Mouse (Mus musculus): ENCODE measurements around the gene Mdc1.
A peak's percentile ranks its signal among the peaks of the same experiment; 100 is the strongest.

Gene Mdc1

GRCm38 (mm10) chr17:35841076-35841950, at the start of gene Mdc1:
Gene Mdc1, plus strand, starts transcription at chr17:35841515.
- DNase-seq (ENCODE audit: low spot score in 2 of 2): peak; percentile 98 to 99

DNA sequence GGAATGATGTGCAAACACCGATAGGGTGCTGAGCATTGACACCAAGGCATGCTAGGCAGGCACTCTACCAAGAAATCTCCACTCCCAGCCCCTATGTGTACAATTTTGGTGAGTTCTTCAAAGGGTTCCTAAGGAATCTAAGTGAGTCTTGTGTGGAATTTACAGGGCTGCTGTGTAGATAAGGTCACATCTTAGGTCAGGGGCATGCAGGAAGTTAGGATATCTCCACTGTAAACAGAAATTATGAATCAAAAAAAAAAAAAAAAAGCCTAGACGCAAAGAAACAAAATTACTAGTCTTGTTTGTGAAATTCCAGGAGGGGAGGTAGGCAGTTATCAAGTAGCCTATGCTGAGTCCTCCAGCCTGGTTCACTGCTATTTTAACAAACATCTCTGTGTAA, 48.5 kb upstream of the Mdc1 start:
- no peak for DNase-seq (ENCODE audit: low spot score in 2 of 2)

GRCm38 (mm10) chr17:35795099-35795498, 46.2 kb upstream of the Mdc1 start:
- DNase-seq (ENCODE audit: low spot score in 2 of 2): no peak

GRCm38 (mm10) chr17:35795656-35796055, 45.7 kb upstream of the Mdc1 start:
- DNase-seq (ENCODE audit: low spot score in 2 of 2): no peak

GRCm38 (mm10) chr17:35796835-35797234, 44.5 kb upstream of the Mdc1 start:
- DNase-seq (ENCODE audit: low spot score in 2 of 2): no peak

- no peak for DNase-seq (ENCODE audit: low spot score in 2 of 2)
Observed at GRCm38 (mm10) chr17:35800905-35801304, 40.4 kb upstream of the Mdc1 start.

DNA sequence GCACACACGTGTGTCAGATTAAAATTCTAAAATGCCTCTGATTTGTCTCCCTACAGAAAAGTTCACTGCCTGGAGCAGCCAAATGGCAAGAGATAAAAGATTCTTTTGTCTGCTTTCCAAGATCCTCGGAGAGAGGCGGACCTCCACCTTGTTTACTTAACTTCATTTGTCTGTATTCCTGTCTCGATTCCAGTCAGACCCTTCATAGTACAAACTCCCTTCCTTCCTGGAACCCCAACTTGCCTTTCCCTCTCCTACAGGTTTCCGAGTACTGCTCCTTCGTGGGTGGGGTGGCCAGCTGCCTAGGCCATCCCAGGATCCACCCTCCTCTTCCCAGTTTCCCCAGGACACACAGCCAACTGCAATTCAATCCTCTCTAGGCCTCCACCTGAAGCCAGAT, 38.3 kb upstream of the Mdc1 start:
- no peak for DNase-seq (ENCODE audit: low spot score in 2 of 2)

DNA sequence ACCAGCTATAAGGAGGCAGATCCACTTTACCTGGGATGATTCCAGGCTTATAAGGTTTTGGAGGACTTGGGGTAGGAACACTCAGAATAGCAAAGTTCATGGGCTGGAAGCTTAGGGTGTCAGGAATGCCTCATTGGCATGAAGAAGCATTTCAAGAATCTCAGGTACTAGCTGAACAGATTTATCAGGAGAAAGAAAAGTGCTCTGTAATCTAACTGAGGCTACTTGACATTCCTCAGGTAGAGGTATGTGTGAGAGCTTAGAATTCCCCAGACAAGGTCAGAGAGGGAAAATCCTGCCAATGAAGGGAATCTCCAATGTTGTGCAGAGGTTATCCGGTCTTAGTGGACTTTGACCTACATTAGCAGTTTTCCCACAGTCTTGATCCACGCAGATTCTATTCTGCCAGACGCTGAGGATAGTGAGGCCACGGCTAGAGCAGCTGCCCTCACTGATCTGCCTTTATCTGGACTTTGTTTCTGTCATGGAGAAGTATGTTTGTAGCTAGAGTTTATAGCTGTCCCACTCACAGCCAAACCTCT, 37.4 kb upstream of the Mdc1 start:
- no peak for DNase-seq (ENCODE audit: low spot score in 2 of 2)

DNA sequence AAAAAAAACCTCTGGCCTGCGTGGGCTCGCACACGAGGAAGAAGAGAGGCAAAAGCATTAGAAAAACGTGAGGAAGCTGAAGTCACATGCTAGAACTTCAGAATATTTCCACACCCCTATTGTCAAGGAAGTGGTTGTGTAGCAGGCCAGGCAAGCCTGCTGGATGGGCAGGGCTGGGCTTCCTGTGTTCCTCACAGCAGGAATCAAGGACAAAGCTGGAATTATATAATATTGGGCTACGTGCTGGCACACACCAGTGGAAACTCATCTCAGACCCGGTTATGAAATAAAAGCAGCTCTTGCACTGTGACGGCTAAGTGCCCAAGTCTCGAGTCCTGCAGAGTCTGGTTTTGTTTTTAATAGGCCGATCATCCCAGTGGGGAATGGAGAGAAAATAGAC, 33.2 kb upstream of the Mdc1 start:
- DNase-seq (ENCODE audit: low spot score in 2 of 2): peak in 1 of 2 experiments; percentile 63

DNA sequence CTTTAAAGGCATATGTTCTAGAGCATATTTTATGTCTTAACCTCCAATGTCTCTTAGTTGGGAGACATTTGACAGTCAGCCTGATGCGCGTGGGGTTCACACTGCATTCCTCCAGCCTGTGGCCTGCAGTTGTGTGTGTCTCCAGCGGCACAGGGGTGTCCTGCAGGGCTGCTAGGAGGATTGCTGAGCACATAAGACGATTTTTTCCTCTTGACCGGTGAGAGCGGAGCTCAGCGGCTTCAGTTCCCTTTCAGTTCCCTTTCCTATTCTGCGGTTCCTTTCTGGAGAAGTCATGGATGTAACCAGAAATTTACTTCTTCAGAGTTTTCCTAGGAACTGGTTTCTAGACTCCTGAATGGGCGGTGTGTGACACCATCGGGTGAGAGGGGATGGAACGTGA, 31.9 kb upstream of the Mdc1 start:
- no peak for DNase-seq (ENCODE audit: low spot score in 2 of 2)

DNA sequence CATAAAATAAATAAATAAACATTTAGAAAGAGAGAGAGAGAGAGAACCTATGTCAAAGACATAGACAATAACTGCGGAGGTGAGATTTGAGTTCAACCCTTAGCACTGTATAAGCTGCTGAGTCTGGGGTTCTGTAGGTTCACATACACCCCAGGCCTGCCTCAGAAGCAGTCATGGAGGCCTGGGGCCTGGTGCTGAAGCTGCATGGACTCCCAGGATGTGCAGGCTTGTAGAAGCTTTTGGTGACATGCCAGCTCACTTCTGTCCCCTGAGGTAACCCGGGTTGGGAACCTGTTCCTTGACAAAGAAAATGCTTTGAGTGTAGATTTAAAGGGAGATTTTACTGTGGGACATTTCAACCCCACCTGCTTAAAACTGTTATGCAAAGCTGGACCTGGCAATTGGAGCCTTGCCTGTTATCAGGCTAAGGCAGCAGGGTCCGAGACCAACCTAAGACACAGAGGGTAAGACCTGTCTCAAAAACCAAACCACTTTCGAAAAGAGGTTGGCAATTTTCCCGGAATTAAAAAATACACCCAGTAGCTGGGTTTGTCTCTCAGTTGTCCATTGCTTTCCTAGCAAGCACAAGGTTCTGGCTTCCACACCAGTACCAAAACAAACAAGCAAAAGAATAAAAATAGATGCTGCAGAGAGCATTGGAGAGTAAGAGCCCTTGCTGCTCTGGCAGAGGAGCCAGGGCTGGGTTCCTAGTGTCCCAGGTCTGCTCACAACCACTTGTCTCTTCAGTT, 30.2 kb upstream of the Mdc1 start:
- no peak for DNase-seq (ENCODE audit: low spot score in 2 of 2)

GRCm38 (mm10) chr17:35812307-35812706, 29.0 kb upstream of the Mdc1 start:
- DNase-seq (ENCODE audit: low spot score in 2 of 2): no peak

- no peak for DNase-seq (ENCODE audit: low spot score in 2 of 2)
Observed at GRCm38 (mm10) chr17:35812736-35813135, 28.6 kb upstream of the Mdc1 start.

DNA sequence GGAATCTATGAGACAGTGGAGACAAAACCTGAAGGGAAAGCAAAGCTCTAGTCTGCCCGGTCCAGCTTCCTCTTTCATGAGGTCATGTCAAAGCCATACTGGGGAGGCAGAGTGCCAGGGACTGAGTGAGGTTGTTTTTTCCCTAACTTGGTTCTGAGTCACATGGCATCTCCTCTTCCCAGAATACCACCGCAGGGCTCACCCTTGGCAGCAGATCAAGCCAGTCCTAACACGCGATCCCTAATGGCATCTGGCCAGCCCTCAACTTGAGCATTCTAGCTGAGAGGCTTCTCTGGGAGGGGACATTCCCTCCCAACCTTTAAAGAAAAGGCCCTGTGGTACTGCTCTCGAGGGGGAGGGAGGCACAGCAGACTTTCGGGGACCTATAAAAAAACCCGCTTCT, 28.1 kb upstream of the Mdc1 start:
- DNase-seq (ENCODE audit: low spot score in 2 of 2): peak; percentile 90 to 94

GRCm38 (mm10) chr17:35813653-35814052, 27.7 kb upstream of the Mdc1 start:
- DNase-seq (ENCODE audit: low spot score in 2 of 2): no peak

- no peak for DNase-seq (ENCODE audit: low spot score in 2 of 2)
Observed at GRCm38 (mm10) chr17:35814678-35815077, 26.6 kb upstream of the Mdc1 start.

GRCm38 (mm10) chr17:35815836-35816235, 25.5 kb upstream of the Mdc1 start:
- no peak for DNase-seq (ENCODE audit: low spot score in 2 of 2)

GRCm38 (mm10) chr17:35816686-35817085, 24.6 kb upstream of the Mdc1 start:
- DNase-seq (ENCODE audit: low spot score in 2 of 2): no peak

- DNase-seq (ENCODE audit: low spot score in 2 of 2): no peak
Observed at GRCm38 (mm10) chr17:35817226-35817625, 24.1 kb upstream of the Mdc1 start.

DNA sequence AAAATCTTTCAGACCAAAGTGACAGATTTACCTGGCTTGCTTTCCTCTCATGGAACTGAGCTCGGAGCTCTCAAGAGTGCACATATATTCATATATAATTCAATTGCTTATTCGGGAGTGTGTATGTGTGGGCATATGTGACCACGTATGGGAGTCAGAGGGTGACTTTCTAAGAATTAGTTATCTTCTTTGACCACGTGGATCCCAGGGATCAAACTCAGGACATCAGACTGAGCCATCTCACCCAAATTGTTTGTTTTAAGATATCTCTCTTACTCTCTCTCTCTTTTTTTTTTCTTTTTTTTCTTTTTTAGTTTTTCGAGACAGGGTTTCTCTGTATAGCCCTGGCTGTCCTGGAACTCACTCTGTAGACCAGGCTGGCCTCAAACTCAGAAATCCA, 21.2 kb upstream of the Mdc1 start:
- DNase-seq (ENCODE audit: low spot score in 2 of 2): no peak

- DNase-seq (ENCODE audit: low spot score in 2 of 2): peak; percentile 90 to 91
Observed at GRCm38 (mm10) chr17:35821439-35822430, 19.6 kb upstream of the Mdc1 start, which contains the start of gene Ier3. Gene Ier3, plus strand, starts transcription at chr17:35821684.
